Mouse (Mus musculus) macrophage (primary cell): ENCODE results near the gene Nos2. TPM values are rescaled to one million over a fixed set of nuclear protein-coding genes. Genes with fewer than 3 reads are reported as not detected.

Source experiments
- polyA plus RNA-seq: library from polyadenylated mRNA; stranded (reverse); fragments of 250-400 nt; gene quantifications from 3 replicates; pipeline ENCODE4 v1.2.4, GENCODE M21; 2018; ENCODE audit warnings: inconsistent platforms

Nos2 gene
- polyA plus RNA-seq, 1 experiment from 2014 or later: 0.49 TPM

Other genes with a start within 250 kb of the Nos2 start
- gene Nlk, start 223.4 kb upstream of the Nos2 start, polyA plus RNA-seq: 12.9 to 23.2 TPM (median 16.9 TPM) in 3 replicates
- 9.6 to 19.0 TPM (median 16.3 TPM) in 3 replicates for gene Ccnq, start 169.1 kb upstream of the Nos2 start, polyA plus RNA-seq
- gene Lyrm9, start 94.2 kb upstream of the Nos2 start, polyA plus RNA-seq: 5.5 to 12.6 TPM (median 11.4 TPM) in 3 replicates
- 323 to 421 TPM (median 415 TPM) in 3 replicates for gene Lgals9, start 64.2 kb downstream of the Nos2 start, polyA plus RNA-seq
- 1.6 to 3.1 TPM (median 2.6 TPM) in 3 replicates for gene Ksr1, start 225.6 kb downstream of the Nos2 start, polyA plus RNA-seq